Mouse (Mus musculus): ENCODE results near the gene Spon1. TPM values are rescaled to one million over a fixed set of nuclear protein-coding genes. Genes with fewer than 3 reads are reported as not detected.

Gene Spon1
- polyA plus RNA-seq, 1 experiment from 2014 or later = 0.96 TPM

- no peak overlapping the region for H3K4me3 ChIP-seq (ENCODE audit: low read depth, low read length)
- no peaks in the 10 kb centered on the region for H3K36me3 ChIP-seq (ENCODE audit: control insufficient read depth, insufficient read depth)
- no peaks in the 10 kb centered on the region for H3K9me3 ChIP-seq (replicated peaks; ENCODE audit: control insufficient read depth, low read length)
- no peaks in the 10 kb centered on the region for H3K27me3 ChIP-seq (ENCODE audit: control insufficient read depth, insufficient read depth, low read depth, low read length)
- H3K9ac ChIP-seq (ENCODE audit: low read depth, low read length) = no peak overlapping the region
- H3K4me2 ChIP-seq (ENCODE audit: low read depth, low read length) = no peak overlapping the region
- 29% methylated on average over 2 of the region's 2 CpGs for WGBS (ENCODE audit: insufficient replicate concordance)
- H3K27ac ChIP-seq (ENCODE audit: low read length) = no peak overlapping the region
- ATAC-seq (ENCODE audit: low read depth) = no peak
- no peaks in the 10 kb centered on the region for H3K4me1 ChIP-seq (ENCODE audit: control insufficient read depth, low read depth, low read length)
Measured at GRCm38 (mm10) chr7:113843150-113843549, 77.4 kb downstream of the Spon1 start.

GRCm38 (mm10) chr7:113845191-113845590 is 79.4 kb downstream of the Spon1 start:
- no peak overlapping the region for H3K4me2 ChIP-seq (ENCODE audit: low read depth, low read length)
- H3K9me3 ChIP-seq (replicated peaks; ENCODE audit: control insufficient read depth, low read length) = no peaks in the 10 kb centered on the region
- H3K36me3 ChIP-seq (ENCODE audit: control insufficient read depth, insufficient read depth) = no peaks in the 10 kb centered on the region
- no peaks in the 10 kb centered on the region for H3K27me3 ChIP-seq (ENCODE audit: control insufficient read depth, insufficient read depth, low read depth, low read length)
- no peaks in the 10 kb centered on the region for H3K4me1 ChIP-seq (ENCODE audit: control insufficient read depth, low read depth, low read length)
- no peak overlapping the region for H3K4me3 ChIP-seq (ENCODE audit: low read depth, low read length)
- H3K27ac ChIP-seq (ENCODE audit: low read length) = no peak overlapping the region
- H3K9ac ChIP-seq (ENCODE audit: low read depth, low read length) = no peak overlapping the region
- 58% methylated on average over 5 of the region's 5 CpGs for WGBS (ENCODE audit: insufficient replicate concordance)
- ATAC-seq (ENCODE audit: low read depth) = no peak

GRCm38 (mm10) chr7:113846553-113846952 is 80.8 kb downstream of the Spon1 start:
- H3K36me3 ChIP-seq (ENCODE audit: control insufficient read depth, insufficient read depth) = no peaks in the 10 kb centered on the region
- H3K9ac ChIP-seq (ENCODE audit: low read depth, low read length) = no peak overlapping the region
- ATAC-seq (ENCODE audit: low read depth) = 0 out of 2 replicates have a peak, but pooled peaks have one; percentile 37
- H3K4me1 ChIP-seq (ENCODE audit: control insufficient read depth, low read depth, low read length) = no peaks in the 10 kb centered on the region
- no peak overlapping the region for H3K4me2 ChIP-seq (ENCODE audit: low read depth, low read length)
- no peak overlapping the region for H3K4me3 ChIP-seq (ENCODE audit: low read depth, low read length)
- H3K27ac ChIP-seq (ENCODE audit: low read length) = no peak overlapping the region
- no peaks in the 10 kb centered on the region for H3K9me3 ChIP-seq (replicated peaks; ENCODE audit: control insufficient read depth, low read length)
- H3K27me3 ChIP-seq (ENCODE audit: control insufficient read depth, insufficient read depth, low read depth, low read length) = no peaks in the 10 kb centered on the region
- 27% methylated on average over 3 of the region's 3 CpGs for WGBS (ENCODE audit: insufficient replicate concordance)

- no peak for ATAC-seq (ENCODE audit: low read depth)
Measured at GRCm38 (mm10) chr7:113847041-113847819, 81.4 kb downstream of the Spon1 start.

GRCm38 (mm10) chr7:113850389-113850788 is 84.6 kb downstream of the Spon1 start:
- Histone ChIP-seq H3K36me3 (ENCODE audit: control insufficient read depth, insufficient read depth) (no peaks in the 10 kb centered on the region), H3K4me1 (ENCODE audit: control insufficient read depth, low read depth, low read length) (no peaks in the 10 kb centered on the region), H3K27ac (ENCODE audit: low read length) (no peak overlapping the region), H3K4me2 (ENCODE audit: low read depth, low read length) (no peak overlapping the region), H3K4me3 (ENCODE audit: low read depth, low read length) (no peak overlapping the region), H3K9ac (ENCODE audit: low read depth, low read length) (no peak overlapping the region), H3K27me3 (ENCODE audit: control insufficient read depth, insufficient read depth, low read depth, low read length) (no peaks in the 10 kb centered on the region), H3K9me3 (replicated peaks; ENCODE audit: control insufficient read depth, low read length) (no peaks in the 10 kb centered on the region)
- no peak for ATAC-seq (ENCODE audit: low read depth)
- WGBS (ENCODE audit: insufficient replicate concordance) = 62% methylated on average over 4 of the region's 4 CpGs

More at GRCm38 (mm10) chr7:113847041-113847819, 81.4 kb downstream of the Spon1 start:
- Histone ChIP-seq H3K36me3 (ENCODE audit: control insufficient read depth, insufficient read depth) (no peaks in the 10 kb centered on the region), H3K4me2 (ENCODE audit: low read depth, low read length) (no peak overlapping the region), H3K27ac (ENCODE audit: low read length) (no peak overlapping the region), H3K9ac (ENCODE audit: low read depth, low read length) (no peak overlapping the region), H3K4me1 (ENCODE audit: control insufficient read depth, low read depth, low read length) (no peaks in the 10 kb centered on the region), H3K9me3 (replicated peaks; ENCODE audit: control insufficient read depth, low read length) (no peaks in the 10 kb centered on the region), H3K4me3 (ENCODE audit: low read depth, low read length) (no peak overlapping the region), H3K27me3 (ENCODE audit: control insufficient read depth, insufficient read depth, low read depth, low read length) (no peaks in the 10 kb centered on the region)
- WGBS (ENCODE audit: insufficient replicate concordance) = 37% methylated on average over 7 of the region's 7 CpGs

GRCm38 (mm10) chr7:113855396-113855795 is 89.6 kb downstream of the Spon1 start:
- H3K36me3 ChIP-seq (ENCODE audit: control insufficient read depth, insufficient read depth) = no peaks in the 10 kb centered on the region
- no peak overlapping the region for H3K4me3 ChIP-seq (ENCODE audit: low read depth, low read length)
- no peak overlapping the region for H3K9ac ChIP-seq (ENCODE audit: low read depth, low read length)
- no peak overlapping the region for H3K4me2 ChIP-seq (ENCODE audit: low read depth, low read length)
- H3K27ac ChIP-seq (ENCODE audit: low read length) = no peak overlapping the region
- H3K9me3 ChIP-seq (replicated peaks; ENCODE audit: control insufficient read depth, low read length) = no peaks in the 10 kb centered on the region
- H3K4me1 ChIP-seq (ENCODE audit: control insufficient read depth, low read depth, low read length) = no peaks in the 10 kb centered on the region
- no peak for ATAC-seq (ENCODE audit: low read depth)
- WGBS (ENCODE audit: insufficient replicate concordance) = 42% methylated on average over 4 of the region's 4 CpGs
- H3K27me3 ChIP-seq (ENCODE audit: control insufficient read depth, insufficient read depth, low read depth, low read length) = no peaks in the 10 kb centered on the region

- no peaks in the 10 kb centered on the region for H3K9me3 ChIP-seq (replicated peaks; ENCODE audit: control insufficient read depth, low read length)
- no peak overlapping the region for H3K9ac ChIP-seq (ENCODE audit: low read depth, low read length)
- H3K4me2 ChIP-seq (ENCODE audit: low read depth, low read length) = no peak overlapping the region
- WGBS (ENCODE audit: insufficient replicate concordance) = 28% methylated on average over 3 of the region's 3 CpGs
- no peaks in the 10 kb centered on the region for H3K4me1 ChIP-seq (ENCODE audit: control insufficient read depth, low read depth, low read length)
- no peaks in the 10 kb centered on the region for H3K27me3 ChIP-seq (ENCODE audit: control insufficient read depth, insufficient read depth, low read depth, low read length)
- H3K36me3 ChIP-seq (ENCODE audit: control insufficient read depth, insufficient read depth) = no peaks in the 10 kb centered on the region
- peak; percentile 47 for ATAC-seq (ENCODE audit: low read depth)
- no peak overlapping the region for H3K27ac ChIP-seq (ENCODE audit: low read length)
- no peak overlapping the region for H3K4me3 ChIP-seq (ENCODE audit: low read depth, low read length)
Measured at GRCm38 (mm10) chr7:113856067-113856466, 90.3 kb downstream of the Spon1 start.

- no peak overlapping the region for H3K27ac ChIP-seq (ENCODE audit: low read length)
- H3K36me3 ChIP-seq (ENCODE audit: control insufficient read depth, insufficient read depth) = no peaks in the 10 kb centered on the region
- H3K9ac ChIP-seq (ENCODE audit: low read depth, low read length) = no peak overlapping the region
- no peak overlapping the region for H3K4me3 ChIP-seq (ENCODE audit: low read depth, low read length)
- H3K9me3 ChIP-seq (replicated peaks; ENCODE audit: control insufficient read depth, low read length) = no peaks in the 10 kb centered on the region
- no peaks in the 10 kb centered on the region for H3K27me3 ChIP-seq (ENCODE audit: control insufficient read depth, insufficient read depth, low read depth, low read length)
- H3K4me1 ChIP-seq (ENCODE audit: control insufficient read depth, low read depth, low read length) = no peaks in the 10 kb centered on the region
- ATAC-seq (ENCODE audit: low read depth) = no peak
- H3K4me2 ChIP-seq (ENCODE audit: low read depth, low read length) = no peak overlapping the region
- WGBS (ENCODE audit: insufficient replicate concordance) = 65% methylated on average over 5 of the region's 5 CpGs
Measured at GRCm38 (mm10) chr7:113859480-113859881, 93.7 kb downstream of the Spon1 start.

- Histone ChIP-seq H3K27ac (ENCODE audit: low read length) (no peak overlapping the region), H3K4me2 (ENCODE audit: low read depth, low read length) (no peak overlapping the region), H3K27me3 (ENCODE audit: control insufficient read depth, insufficient read depth, low read depth, low read length) (no peaks in the 10 kb centered on the region), H3K4me1 (ENCODE audit: control insufficient read depth, low read depth, low read length) (no peaks in the 10 kb centered on the region), H3K9me3 (replicated peaks; ENCODE audit: control insufficient read depth, low read length) (no peaks in the 10 kb centered on the region), H3K9ac (ENCODE audit: low read depth, low read length) (no peak overlapping the region), H3K4me3 (ENCODE audit: low read depth, low read length) (no peak overlapping the region), H3K36me3 (ENCODE audit: control insufficient read depth, insufficient read depth) (no peaks in the 10 kb centered on the region)
- WGBS (ENCODE audit: insufficient replicate concordance) = 75% methylated on average over 4 of the region's 4 CpGs
- no peak for ATAC-seq (ENCODE audit: low read depth)
Measured at GRCm38 (mm10) chr7:113861964-113862363, 96.2 kb downstream of the Spon1 start.

Data from liver, embryonic 16.5 days (tissue).